Mouse (Mus musculus): ENCODE data around the gene Mfsd5. TPM values are rescaled to one million over a fixed set of nuclear protein-coding genes. Genes with fewer than 3 reads are reported as not detected.
A peak's percentile ranks its signal among the peaks of the same experiment; 100 is the strongest.

Gene Mfsd5
- polyA plus RNA-seq, 1 experiment from 2014 or later = 64.2 TPM

DNA sequence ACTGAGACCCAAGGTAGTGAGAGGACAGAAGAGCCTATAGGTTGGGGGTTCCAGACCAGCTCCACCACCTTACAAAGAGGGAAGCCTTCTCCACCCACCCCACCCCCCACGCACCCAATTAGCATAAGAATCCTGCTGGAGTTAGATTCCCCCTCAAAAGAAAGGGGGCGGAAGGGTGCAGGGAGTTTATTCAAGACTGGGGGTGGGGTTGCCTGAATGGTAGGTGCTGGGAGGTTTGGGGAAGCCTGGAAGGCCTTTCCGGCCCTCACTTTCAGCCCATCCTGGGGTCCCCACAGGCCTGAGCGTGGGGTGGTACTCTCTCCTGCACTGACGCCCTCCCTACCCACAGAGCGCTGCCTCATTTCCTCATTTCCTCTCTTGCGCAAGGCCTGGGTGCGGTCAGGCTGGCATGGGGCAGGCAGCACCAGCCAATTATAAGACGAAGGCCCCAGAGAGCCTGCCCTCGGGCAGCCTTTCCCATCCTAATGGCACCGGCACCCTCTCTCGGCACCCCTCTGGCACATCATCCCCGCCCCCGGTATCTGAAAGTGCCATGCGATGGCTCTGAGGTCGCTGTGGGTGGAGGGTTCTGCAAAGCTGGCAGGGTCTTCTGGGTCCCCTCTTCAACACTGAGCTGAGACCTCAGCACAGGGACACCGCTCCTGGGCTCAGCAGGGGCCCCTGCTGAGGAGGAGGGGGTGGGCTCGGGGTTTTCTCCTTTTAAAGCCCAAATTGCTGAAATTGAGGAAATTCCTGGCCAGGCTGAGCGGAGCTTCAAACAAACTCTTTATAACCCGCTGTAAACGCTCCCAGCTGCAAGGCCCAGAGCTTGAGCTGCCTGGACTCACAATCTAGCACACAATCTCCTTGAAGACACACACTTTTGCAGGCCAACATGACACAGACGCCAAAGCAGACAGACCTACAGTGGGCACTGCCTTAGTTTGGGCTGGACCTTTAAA lies 35.7 kb upstream of the Mfsd5 start:
- no peak for DNase-seq (ENCODE audit: extremely low spot score, low spot score)

DNA sequence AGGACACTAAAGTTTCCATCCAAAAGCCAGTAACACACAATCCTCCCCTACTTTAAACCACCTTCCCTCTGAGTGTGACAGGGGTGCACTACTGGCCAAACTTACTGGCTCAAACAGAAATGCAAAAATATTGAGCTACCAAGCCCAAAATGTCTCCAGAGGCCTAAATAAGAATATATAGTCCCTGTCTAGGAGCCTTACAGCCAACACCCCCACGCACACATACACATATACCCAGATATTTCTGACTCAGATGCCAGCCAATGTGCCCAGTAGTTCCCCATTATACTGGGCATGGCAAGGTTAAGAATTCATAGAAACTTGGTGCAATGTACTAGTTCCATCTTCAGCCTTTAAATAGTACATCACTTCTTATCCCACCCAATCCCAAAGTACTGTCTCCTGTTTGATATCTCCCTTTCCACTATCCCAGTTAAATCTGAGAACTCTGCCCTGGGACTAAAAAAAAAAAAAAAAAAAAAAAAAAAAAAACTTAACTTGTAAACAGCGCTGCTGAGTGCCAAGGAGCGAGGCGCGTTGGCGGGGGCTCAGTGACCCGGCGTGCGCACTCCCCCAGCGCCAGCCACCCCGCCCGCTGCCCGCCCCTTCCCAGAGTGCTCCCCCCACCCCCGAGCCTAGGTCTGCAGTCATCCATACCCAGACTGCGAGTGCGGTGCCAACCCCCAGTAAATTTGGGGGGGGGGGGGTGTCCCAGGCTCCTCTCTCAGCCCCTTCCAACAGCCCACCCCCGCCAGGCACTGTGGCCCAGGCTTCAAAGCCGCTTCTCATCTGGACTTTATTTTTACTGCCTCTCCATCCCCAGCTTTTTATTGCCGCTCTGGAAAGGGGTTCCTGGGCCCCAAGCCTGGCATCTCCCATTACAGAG lies 34.7 kb upstream of the Mfsd5 start:
- Histone ChIP-seq H3K4me1 (peaks cover 83% of the 10 kb centered on the region), H3K9me3 (no peaks in the 10 kb centered on the region), H3K27ac (peak overlapping the region; percentile 87), H3K36me3 (replicated peaks) (peaks cover 9% of the 10 kb centered on the region), H3K4me3 (peak overlapping the region; percentile 69), H3K27me3 (ENCODE audit: poor library complexity, severe bottlenecking) (peaks cover 96% of the 10 kb centered on the region)
- no peak for DNase-seq (ENCODE audit: extremely low spot score, low spot score)
- WGBS = 8% methylated on average over 19 of the region's 19 CpGs

More for the DNA sequence above, 35.7 kb upstream of the Mfsd5 start:
- Histone ChIP-seq H3K4me1 (peaks cover 79% of the 10 kb centered on the region), H3K27me3 (ENCODE audit: poor library complexity, severe bottlenecking) (peaks cover 90% of the 10 kb centered on the region), H3K27ac (peak overlapping the region; percentile 57), H3K4me3 (peak overlapping the region; percentile 69), H3K9me3 (no peaks in the 10 kb centered on the region), H3K36me3 (replicated peaks) (peaks cover 12% of the 10 kb centered on the region)
- WGBS = 9% methylated on average over 22 of the region's 22 CpGs

GRCm38 (mm10) chr15:102245461-102245881 lies 33.8 kb upstream of the Mfsd5 start:
- Histone ChIP-seq H3K36me3 (replicated peaks) (peaks cover 4% of the 10 kb centered on the region), H3K9me3 (no peaks in the 10 kb centered on the region), H3K27ac (peak overlapping the region; percentile 87), H3K4me3 (peak overlapping the region; percentile 69), H3K4me1 (peaks cover 89% of the 10 kb centered on the region), H3K27me3 (ENCODE audit: poor library complexity, severe bottlenecking) (peaks cover 99% of the 10 kb centered on the region)
- DNase-seq (ENCODE audit: extremely low spot score, low spot score) = no peak
- WGBS = 3% methylated on average over 14 of the region's 14 CpGs

DNA sequence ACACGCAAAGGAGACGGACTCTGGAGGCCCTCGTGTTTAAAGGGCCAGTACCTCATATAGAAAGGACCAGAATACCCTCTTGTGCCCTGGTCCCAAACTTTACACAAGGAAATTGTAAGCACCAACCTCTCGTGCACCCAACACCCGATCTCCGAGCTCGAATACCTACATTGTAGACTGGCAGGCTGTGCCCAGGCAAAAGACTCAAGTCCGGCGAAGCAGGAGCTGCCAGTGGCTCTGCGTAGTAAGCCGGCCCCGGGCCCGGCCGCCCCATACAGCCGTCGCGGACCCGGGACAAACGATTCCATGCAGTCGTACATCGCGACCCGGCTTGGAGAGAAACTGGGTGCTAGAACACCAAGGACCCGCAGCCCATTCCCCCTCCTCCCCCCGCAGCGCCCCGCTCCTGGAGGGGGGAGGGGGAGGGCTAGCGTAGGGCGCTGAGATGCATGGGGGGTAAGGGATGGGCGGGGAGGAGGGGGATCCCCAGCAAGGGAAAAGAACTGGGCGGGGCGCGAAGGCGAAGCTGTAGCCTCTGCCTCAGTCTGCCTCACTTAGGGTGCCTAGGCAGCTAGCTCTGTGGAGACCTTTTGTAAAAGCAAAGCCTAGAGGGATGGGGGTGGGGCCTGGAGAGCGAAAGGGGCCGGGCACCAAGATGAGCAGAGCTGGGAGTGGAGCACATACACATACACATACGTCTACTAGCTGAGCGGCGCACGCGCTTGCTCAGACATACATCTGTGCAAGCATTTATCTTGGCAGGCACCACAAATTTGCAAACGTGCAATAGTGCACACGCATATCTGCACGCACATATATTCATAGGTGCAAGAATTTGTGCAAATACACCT lies 33.1 kb upstream of the Mfsd5 start:
- DNase-seq (ENCODE audit: extremely low spot score, low spot score) = peak; percentile 75
- H3K27me3 ChIP-seq (ENCODE audit: poor library complexity, severe bottlenecking) = peaks cover 99% of the 10 kb centered on the region
- peak overlapping the region; percentile 87 for H3K27ac ChIP-seq
- H3K4me3 ChIP-seq = peak overlapping the region; percentile 69
- no peaks in the 10 kb centered on the region; the same call in 1 of the 2 replicates for H3K36me3 ChIP-seq (replicated peaks)
- H3K9me3 ChIP-seq = no peaks in the 10 kb centered on the region
- H3K4me1 ChIP-seq = peaks cover 90% of the 10 kb centered on the region
- under 1% methylated on average over 40 of the region's 44 CpGs for WGBS

- no peaks in the 10 kb centered on the region for H3K9me3 ChIP-seq
- peaks cover 98% of the 10 kb centered on the region for H3K27me3 ChIP-seq (ENCODE audit: poor library complexity, severe bottlenecking)
- H3K4me3 ChIP-seq = peak overlapping the region; percentile 69
- WGBS = under 1% methylated on average over 35 of the region's 35 CpGs
- peaks cover 97% of the 10 kb centered on the region for H3K4me1 ChIP-seq
- no peaks in the 10 kb centered on the region; the same call in 1 of the 2 replicates for H3K36me3 ChIP-seq (replicated peaks)
- peak; percentile 88 for DNase-seq (ENCODE audit: extremely low spot score, low spot score)
- H3K27ac ChIP-seq = peak overlapping the region; percentile 87
These were observed 32.4 kb upstream of the Mfsd5 start for GRCm38 (mm10) chr15:102246866-102247251.

DNA sequence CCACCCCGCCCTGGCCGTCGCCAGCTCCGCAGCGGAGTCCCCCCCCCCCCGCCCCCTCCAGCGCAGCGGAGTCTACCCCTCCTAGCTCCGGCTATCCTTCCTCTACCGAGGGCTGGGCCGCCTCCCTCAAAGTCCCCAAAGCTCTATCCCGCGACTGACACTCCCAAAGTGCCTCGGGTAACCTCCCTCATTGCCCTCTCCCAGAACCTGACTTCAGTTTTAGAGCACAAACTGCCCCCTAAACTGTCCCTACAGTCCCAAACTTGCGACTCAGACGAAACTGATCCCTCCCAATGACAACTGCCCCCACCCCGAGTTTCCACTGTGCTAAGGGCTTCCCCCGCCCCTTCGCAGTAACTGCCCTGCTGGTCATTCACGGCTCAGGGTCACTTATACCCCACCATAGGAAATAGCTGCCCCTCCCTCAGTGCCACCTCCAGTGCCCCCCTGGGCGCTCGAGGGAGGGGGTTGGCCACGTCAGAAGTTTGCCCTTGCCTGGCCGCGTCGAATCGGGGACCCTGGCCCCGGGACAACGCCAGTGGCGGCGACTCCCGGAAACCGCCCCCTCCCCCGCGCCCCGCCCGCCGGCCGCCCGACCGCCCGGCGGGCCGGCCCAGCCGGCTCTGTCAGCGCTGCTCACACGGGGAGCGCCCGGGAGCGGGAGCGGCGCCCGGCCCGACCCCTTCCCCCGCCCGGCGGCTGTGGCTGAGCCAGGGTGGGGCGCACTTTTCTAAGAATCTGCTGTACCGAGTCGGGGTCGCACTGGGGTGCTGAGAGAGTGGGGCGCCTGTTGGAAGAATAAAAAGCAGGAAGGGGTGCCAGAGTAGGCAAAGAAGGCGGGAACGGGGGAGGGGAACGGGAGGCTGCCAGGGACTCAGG lies 31.8 kb upstream of the Mfsd5 start:
- Histone ChIP-seq H3K27ac (peak overlapping the region; percentile 87), H3K36me3 (replicated peaks) (peaks cover 3% of the 10 kb centered on the region; the same call in 1 of the 2 replicates), H3K4me1 (peaks cover 100% of the 10 kb centered on the region), H3K27me3 (ENCODE audit: poor library complexity, severe bottlenecking) (peaks cover 96% of the 10 kb centered on the region), H3K9me3 (no peaks in the 10 kb centered on the region), H3K4me3 (peak overlapping the region; percentile 69)
- WGBS = under 1% methylated on average over 65 of the region's 65 CpGs
- peak; percentile 63 for DNase-seq (ENCODE audit: extremely low spot score, low spot score)

GRCm38 (mm10) chr15:102248131-102248811 lies 31.0 kb upstream of the Mfsd5 start:
- peaks cover 89% of the 10 kb centered on the region for H3K27me3 ChIP-seq (ENCODE audit: poor library complexity, severe bottlenecking)
- 5% methylated on average over 8 of the region's 8 CpGs for WGBS
- peaks cover 94% of the 10 kb centered on the region for H3K4me1 ChIP-seq
- peaks cover 4% of the 10 kb centered on the region; the same call in 1 of the 2 replicates for H3K36me3 ChIP-seq (replicated peaks)
- no peak for DNase-seq (ENCODE audit: extremely low spot score, low spot score)
- peak overlapping the region; percentile 87 for H3K27ac ChIP-seq
- H3K9me3 ChIP-seq = no peaks in the 10 kb centered on the region
- peak overlapping the region; percentile 69 for H3K4me3 ChIP-seq

DNA sequence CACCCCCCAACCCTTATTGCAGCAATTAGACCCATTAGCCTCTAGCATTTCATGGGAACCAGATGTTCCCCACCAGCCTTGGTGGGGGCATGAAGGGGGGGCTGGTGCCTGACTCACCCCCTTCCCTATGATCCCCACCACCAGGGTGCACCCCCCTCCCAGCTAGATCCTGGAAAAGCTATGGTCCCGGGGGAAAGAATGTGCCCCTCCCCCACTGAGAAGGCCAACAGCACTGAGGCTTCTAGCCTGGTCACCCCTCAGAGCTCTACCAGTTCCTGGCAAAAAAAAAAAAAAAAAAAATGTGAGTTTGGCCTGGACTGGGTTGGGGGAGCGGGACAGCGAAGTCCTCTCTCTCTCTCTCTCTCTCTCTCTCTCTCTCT lies 30.5 kb upstream of the Mfsd5 start:
- Histone ChIP-seq H3K4me3 (peak overlapping the region; percentile 69), H3K27ac (peak overlapping the region; percentile 87), H3K36me3 (replicated peaks) (peaks cover 4% of the 10 kb centered on the region; the same call in 1 of the 2 replicates), H3K4me1 (peaks cover 89% of the 10 kb centered on the region), H3K9me3 (no peaks in the 10 kb centered on the region), H3K27me3 (ENCODE audit: poor library complexity, severe bottlenecking) (peaks cover 84% of the 10 kb centered on the region)
- DNase-seq (ENCODE audit: extremely low spot score, low spot score) = no peak
- WGBS = 0% methylated on average over 3 of the region's 3 CpGs

DNA sequence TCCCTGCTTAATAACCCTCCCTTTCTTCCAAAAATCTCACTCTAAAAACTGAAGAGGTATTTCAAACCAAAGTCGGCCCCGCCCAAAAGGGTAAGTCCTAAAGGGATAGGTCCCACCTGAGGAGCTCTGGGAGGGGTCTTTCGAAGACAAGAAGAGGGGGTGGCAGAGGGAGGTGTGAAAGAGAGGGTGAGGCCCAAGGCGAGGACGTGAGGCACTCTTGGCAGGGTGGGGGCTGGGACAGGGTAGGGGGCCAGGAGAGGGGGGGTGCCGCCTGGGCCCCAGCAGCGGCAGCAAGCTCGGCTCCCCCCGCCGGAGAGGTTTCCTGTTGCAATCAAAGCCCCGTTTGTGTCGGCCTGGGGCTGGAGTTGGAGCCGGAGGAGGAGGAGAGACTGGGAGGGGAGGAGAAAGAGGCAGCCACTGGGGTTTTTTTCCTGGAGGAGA lies 30.0 kb upstream of the Mfsd5 start:
- H3K4me1 ChIP-seq = peaks cover 86% of the 10 kb centered on the region
- 2% methylated on average over 13 of the region's 13 CpGs for WGBS
- peaks cover 4% of the 10 kb centered on the region; the same call in 1 of the 2 replicates for H3K36me3 ChIP-seq (replicated peaks)
- peak overlapping the region; percentile 69 for H3K4me3 ChIP-seq
- H3K27ac ChIP-seq = peak overlapping the region; percentile 87
- no peaks in the 10 kb centered on the region for H3K9me3 ChIP-seq
- DNase-seq (ENCODE audit: extremely low spot score, low spot score) = no peak
- peaks cover 84% of the 10 kb centered on the region for H3K27me3 ChIP-seq (ENCODE audit: poor library complexity, severe bottlenecking)

GRCm38 (mm10) chr15:102249967-102250366 lies 29.3 kb upstream of the Mfsd5 start:
- H3K27me3 ChIP-seq (ENCODE audit: poor library complexity, severe bottlenecking) = peaks cover 83% of the 10 kb centered on the region
- H3K27ac ChIP-seq = peak overlapping the region; percentile 87
- H3K4me1 ChIP-seq = peaks cover 83% of the 10 kb centered on the region
- peak overlapping the region; percentile 69 for H3K4me3 ChIP-seq
- H3K36me3 ChIP-seq (replicated peaks) = peaks cover 4% of the 10 kb centered on the region; the same call in 1 of the 2 replicates
- WGBS = 41% methylated on average over 9 of the region's 9 CpGs
- no peaks in the 10 kb centered on the region for H3K9me3 ChIP-seq
- DNase-seq (ENCODE audit: extremely low spot score, low spot score) = no peak
